8 mouse cellular contexts compared by ENCODE assay signal in the genomic region with DNA sequence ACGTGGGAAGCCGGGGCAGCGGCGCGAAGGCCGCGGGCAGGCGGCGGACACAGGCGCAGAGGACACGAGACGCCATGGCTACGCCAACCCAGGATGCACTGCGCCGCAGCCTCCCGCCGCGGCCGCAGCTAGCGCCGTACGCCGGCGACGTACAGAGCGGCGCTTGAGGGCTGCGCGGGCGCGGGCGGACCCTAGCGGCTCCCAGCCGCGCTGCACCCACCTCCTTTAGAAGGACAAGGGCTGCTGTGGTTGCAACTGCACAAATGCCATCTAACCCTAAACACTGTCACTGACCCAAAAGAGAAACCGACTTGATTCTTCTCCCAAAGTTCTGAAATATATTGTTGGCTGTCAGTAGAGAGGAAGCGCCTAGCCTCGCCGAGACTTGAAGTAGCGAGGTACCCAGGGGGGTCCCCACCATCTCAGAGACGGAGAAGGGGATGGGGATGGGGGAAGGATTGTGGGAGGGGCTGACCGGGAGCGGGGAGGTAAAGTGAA. TPM values are rescaled to one million over a fixed set of nuclear protein-coding genes. Genes with fewer than 3 reads are reported as not detected.
DNase-seq lines count a peak whose midpoint lies in the region; ATAC-seq lines count a peak whose summit lies in the region.

TSS of gene Ndufab1 (minus strand) at position 140 of the 498 bp plus-strand sequence.

- no peaks in the 10 kb centered on the region for H3K9me3 ChIP-seq in heart, embryonic 13.5 days
- no peaks in the 10 kb centered on the region for H3K9me3 ChIP-seq in liver, embryonic 12.5 days (replicated peaks)
- H3K9me3 ChIP-seq in stomach, embryonic 15.5 days = no peaks in the 10 kb centered on the region

- under 1% methylated on average over 32 of the region's 43 CpGs for WGBS in heart, embryonic 13.5 days
- under 1% methylated on average over 43 of the region's 43 CpGs for WGBS in liver, embryonic 12.5 days (ENCODE audit: insufficient replicate concordance)
- WGBS in stomach, embryonic 15.5 days = 4% methylated on average over 38 of the region's 43 CpGs

- H3K36me3 ChIP-seq in heart, embryonic 13.5 days = peaks cover 30% of the 10 kb centered on the region
- H3K36me3 ChIP-seq in liver, embryonic 12.5 days = peaks cover 32% of the 10 kb centered on the region
- H3K36me3 ChIP-seq in stomach, embryonic 15.5 days = peaks cover 21% of the 10 kb centered on the region

- H3K4me1 ChIP-seq in heart, embryonic 13.5 days = peaks cover 20% of the 10 kb centered on the region
- H3K4me1 ChIP-seq in liver, embryonic 12.5 days = peaks cover 39% of the 10 kb centered on the region
- peaks cover 11% of the 10 kb centered on the region for H3K4me1 ChIP-seq in stomach, embryonic 15.5 days

- peak within 1 kb of the TSS; percentile 98 for H3K4me2 ChIP-seq in heart, embryonic 13.5 days
- H3K4me2 ChIP-seq in liver, embryonic 12.5 days = peak within 1 kb of the TSS; percentile 85
- peak within 1 kb of the TSS; percentile 82 for H3K4me2 ChIP-seq in stomach, embryonic 15.5 days

- H3K9ac ChIP-seq in heart, embryonic 13.5 days = peak within 1 kb of the TSS; percentile 93
- H3K9ac ChIP-seq in liver, embryonic 12.5 days = peak within 1 kb of the TSS; percentile 82
- H3K9ac ChIP-seq in stomach, embryonic 15.5 days = peak within 1 kb of the TSS; percentile 60

- ATAC-seq in erythroid progenitor cell, adult 5-6 weeks (replicated peaks; ENCODE audit: low FRiP score, poor library complexity, severe bottlenecking) = peak; percentile 98
- ATAC-seq in heart, embryonic 13.5 days (ENCODE audit: extremely low read depth, insufficient number of reproducible peaks, low FRiP score, low TSS enrichment) = peak; percentile 98
- ATAC-seq in liver, embryonic 12.5 days = peak; percentile 98
- ATAC-seq in stomach, embryonic 15.5 days (ENCODE audit: insufficient read depth, low FRiP score, low read depth) = peak; percentile 99

- no peaks in the 10 kb centered on the region for H3K27me3 ChIP-seq in heart, embryonic 13.5 days (replicated peaks)
- no peaks in the 10 kb centered on the region for H3K27me3 ChIP-seq in liver, embryonic 12.5 days (replicated peaks)
- no peaks in the 10 kb centered on the region for H3K27me3 ChIP-seq in stomach, embryonic 15.5 days (replicated peaks)

- peak within 1 kb of the TSS; percentile 74 for H3K4me3 ChIP-seq in heart, embryonic 13.5 days
- H3K4me3 ChIP-seq in liver, embryonic 12.5 days = peak within 1 kb of the TSS; percentile 70
- H3K4me3 ChIP-seq in stomach, embryonic 15.5 days (replicated peaks) = peak within 1 kb of the TSS; percentile 64

- H3K27ac ChIP-seq in heart, embryonic 13.5 days (replicated peaks) = peak within 1 kb of the TSS; percentile 75
- H3K27ac ChIP-seq in liver, embryonic 12.5 days = peak within 1 kb of the TSS; percentile 50
- no peak within 1 kb of the TSS for H3K27ac ChIP-seq in stomach, embryonic 15.5 days

- peak; percentile 94 for DNase-seq in CD4-positive, CD25-positive, alpha-beta regulatory T cell, adult 2 months (ENCODE audit: low read depth, low spot score)
- peak; percentile 77 for DNase-seq in brain, embryonic 18.5 days (ENCODE audit: low read depth, low spot score)
- peak; percentile 93 for DNase-seq in kidney, postnatal 10 days
- DNase-seq in natural killer cell, adult 2 months (ENCODE audit: low spot score in 2 of 2) = peak; percentile 71 to 82

RNA-seq across cellular contexts. Expression of gene Ndufab1, which starts in this region (rescaled TPM):
- total RNA-seq in erythroid progenitor cell, adult 5-6 weeks (2015; ENCODE audit: low replicate concordance) = 88.7 and 168 TPM in 2 replicates
- 19.6 and 45.8 TPM in 2 replicates for total RNA-seq in erythroid progenitor cell, adult 5-6 weeks (2017; ENCODE audit: low replicate concordance)
- 1,343 and 1,477 TPM in 2 replicates for polyA plus RNA-seq in heart, embryonic 13.5 days (2015; fragmentation: Nextera tagmentation; extraction: Ambion mirVana)
- polyA plus RNA-seq in liver, embryonic 12.5 days (2016; fragmentation: Nextera tagmentation; extraction: Ambion mirVana) = 562 and 614 TPM in 2 replicates
- polyA plus RNA-seq in stomach, embryonic 15.5 days (2015; fragmentation: Nextera tagmentation; extraction: Ambion mirVana) = 708 and 737 TPM in 2 replicates
